Mouse (Mus musculus): ENCODE measurements around the gene Ddx49. TPM values are rescaled to one million over a fixed set of nuclear protein-coding genes. Genes with fewer than 3 reads are reported as not detected.

Ddx49 gene
- polyA plus RNA-seq, 1 experiment from 2014 or later = 52.7 TPM

DNA sequence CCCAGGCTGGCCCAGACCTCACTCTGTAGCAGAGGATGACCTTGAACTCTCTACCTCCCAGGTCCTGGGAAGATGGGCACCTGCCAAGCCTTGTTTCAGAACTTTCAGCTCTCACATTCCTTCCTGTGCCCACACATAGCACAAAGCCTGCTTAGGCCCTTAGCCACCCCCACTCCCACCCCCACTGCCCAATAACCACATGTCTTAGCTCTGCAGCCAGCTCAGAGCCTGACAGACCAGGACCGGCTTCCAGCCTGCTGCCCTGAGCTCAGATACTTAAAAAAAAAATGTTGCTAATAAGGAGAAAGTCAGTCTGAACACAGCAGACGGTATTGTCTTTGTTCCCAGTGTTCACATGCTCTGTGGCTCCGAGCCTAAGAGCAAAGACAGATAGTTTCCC is 21.3 kb downstream of the Ddx49 start:
- H3K4me1 ChIP-seq = peaks cover 22% of the 10 kb centered on the region
- ATAC-seq (ENCODE audit: insufficient number of reproducible peaks, low FRiP score, low TSS enrichment, low read depth) = no peak
- 50% methylated on average over 3 of the region's 3 CpGs for WGBS

DNA sequence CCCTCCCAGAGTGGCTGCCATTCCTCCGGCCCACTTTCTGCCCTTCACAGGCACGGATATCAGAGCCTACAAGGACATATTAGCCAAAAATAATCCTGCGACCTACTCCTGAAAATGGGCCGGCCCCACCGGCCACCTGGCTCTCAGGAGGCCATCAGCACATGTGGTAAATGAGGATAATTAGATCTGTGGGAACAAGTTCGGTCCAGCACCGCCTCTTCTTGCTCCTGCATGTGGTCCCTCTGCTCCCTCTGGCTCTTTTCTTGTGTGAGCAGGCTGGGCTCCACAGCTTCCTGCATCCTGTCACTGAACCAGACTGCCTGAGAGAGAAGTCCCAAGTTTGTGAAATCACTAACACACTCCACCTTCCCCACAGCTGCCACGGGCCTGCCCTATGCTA is 23.0 kb downstream of the Ddx49 start:
- Histone ChIP-seq H3K9me3 (no peaks in the 10 kb centered on the region), H3K27me3 (no peaks in the 10 kb centered on the region), H3K36me3 (no peaks in the 10 kb centered on the region), H3K4me1 (peaks cover 19% of the 10 kb centered on the region), H3K27ac (no peak overlapping the region), H3K4me2 (no peak overlapping the region), H3K9ac (no peak overlapping the region), H3K4me3 (no peak overlapping the region)
- WGBS = 34% methylated on average over 8 of the region's 8 CpGs
- no peak for ATAC-seq (ENCODE audit: insufficient number of reproducible peaks, low FRiP score, low TSS enrichment, low read depth)

More for the DNA sequence above, 21.3 kb downstream of the Ddx49 start:
- Histone ChIP-seq H3K27ac (no peak overlapping the region), H3K36me3 (peaks cover 15% of the 10 kb centered on the region), H3K4me2 (no peak overlapping the region), H3K27me3 (no peaks in the 10 kb centered on the region), H3K4me3 (no peak overlapping the region), H3K9ac (no peak overlapping the region), H3K9me3 (no peaks in the 10 kb centered on the region)

DNA sequence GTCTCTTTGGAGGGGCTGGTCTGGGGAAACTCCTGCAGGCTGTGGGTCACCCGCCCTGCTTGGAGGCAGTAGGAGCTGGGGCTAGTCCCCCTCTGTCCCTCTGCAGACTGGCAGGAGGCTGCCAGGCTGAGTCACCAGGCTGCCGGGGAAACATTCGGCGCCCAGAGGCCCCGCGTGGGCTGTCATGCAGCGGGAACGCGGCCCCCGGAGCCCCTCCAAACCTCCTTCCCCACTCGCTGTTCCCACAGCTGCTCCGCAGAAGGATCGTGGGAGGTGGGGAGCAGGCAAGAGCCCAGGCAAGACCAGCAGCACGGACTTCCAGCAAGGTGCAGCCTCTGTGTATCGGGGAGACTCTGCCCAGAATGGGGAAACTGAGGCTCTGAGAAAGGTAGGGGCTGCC is 24.1 kb downstream of the Ddx49 start:
- Histone ChIP-seq H3K4me3 (no peak overlapping the region), H3K9ac (no peak overlapping the region), H3K36me3 (no peaks in the 10 kb centered on the region), H3K4me2 (no peak overlapping the region), H3K9me3 (no peaks in the 10 kb centered on the region), H3K27ac (no peak overlapping the region), H3K4me1 (peaks cover 12% of the 10 kb centered on the region), H3K27me3 (no peaks in the 10 kb centered on the region)
- ATAC-seq (ENCODE audit: insufficient number of reproducible peaks, low FRiP score, low TSS enrichment, low read depth) = no peak
- 58% methylated on average over 15 of the region's 15 CpGs for WGBS

DNA sequence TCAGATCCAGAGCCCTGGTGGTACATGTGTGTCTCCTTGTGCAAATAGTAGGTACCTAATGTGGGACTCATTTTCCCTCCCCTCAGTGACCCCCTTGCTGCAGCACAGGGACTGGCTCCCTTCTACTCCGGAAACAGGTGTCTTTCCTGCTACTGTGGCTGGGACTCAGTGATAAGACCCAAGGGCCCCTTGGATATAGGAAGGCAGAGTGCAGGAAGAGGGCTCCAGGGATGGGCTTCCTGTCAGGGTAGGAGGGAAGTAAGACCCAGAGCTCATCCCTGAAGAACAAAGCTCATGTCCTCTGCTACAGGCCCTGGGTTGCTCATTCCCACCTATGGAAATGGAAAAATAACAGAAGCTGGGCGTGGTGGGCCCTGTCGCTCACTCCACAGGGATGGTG is 25.8 kb downstream of the Ddx49 start:
- H3K4me3 ChIP-seq = no peak overlapping the region
- H3K27ac ChIP-seq = no peak overlapping the region
- no peaks in the 10 kb centered on the region for H3K27me3 ChIP-seq
- no peaks in the 10 kb centered on the region for H3K9me3 ChIP-seq
- H3K36me3 ChIP-seq = no peaks in the 10 kb centered on the region
- H3K9ac ChIP-seq = no peak overlapping the region
- no peak for ATAC-seq (ENCODE audit: insufficient number of reproducible peaks, low FRiP score, low TSS enrichment, low read depth)
- H3K4me1 ChIP-seq = peaks cover 4% of the 10 kb centered on the region; the same call in 1 of the 2 replicates
- no peak overlapping the region for H3K4me2 ChIP-seq
- 77% methylated on average over 3 of the region's 3 CpGs for WGBS

DNA sequence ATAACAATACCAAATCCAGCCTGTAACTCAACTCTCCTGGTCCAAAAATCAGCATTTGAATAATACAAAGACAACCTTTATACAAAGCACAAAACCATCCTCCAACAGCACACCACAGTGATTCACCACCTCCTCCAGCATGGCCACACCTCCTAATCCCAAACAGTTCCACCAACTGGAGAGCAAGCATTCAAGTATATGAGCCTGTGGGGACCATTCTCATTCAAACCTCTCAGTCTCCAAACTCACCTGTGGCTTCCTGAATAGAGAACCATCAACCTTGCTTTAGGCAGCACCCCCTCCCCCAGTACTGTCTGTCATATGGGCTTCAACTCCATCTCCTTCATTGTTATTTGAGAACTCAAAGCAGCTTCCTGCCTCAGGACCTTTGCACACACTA is 27.9 kb downstream of the Ddx49 start:
- H3K9me3 ChIP-seq = no peaks in the 10 kb centered on the region
- no peak overlapping the region for H3K27ac ChIP-seq
- no peak overlapping the region for H3K4me2 ChIP-seq
- no peak for ATAC-seq (ENCODE audit: insufficient number of reproducible peaks, low FRiP score, low TSS enrichment, low read depth)
- no peak overlapping the region for H3K9ac ChIP-seq
- no peaks in the 10 kb centered on the region for H3K36me3 ChIP-seq
- no peak overlapping the region for H3K4me3 ChIP-seq
- no peaks in the 10 kb centered on the region for H3K27me3 ChIP-seq
- peaks cover 4% of the 10 kb centered on the region; the same call in 1 of the 2 replicates for H3K4me1 ChIP-seq

DNA sequence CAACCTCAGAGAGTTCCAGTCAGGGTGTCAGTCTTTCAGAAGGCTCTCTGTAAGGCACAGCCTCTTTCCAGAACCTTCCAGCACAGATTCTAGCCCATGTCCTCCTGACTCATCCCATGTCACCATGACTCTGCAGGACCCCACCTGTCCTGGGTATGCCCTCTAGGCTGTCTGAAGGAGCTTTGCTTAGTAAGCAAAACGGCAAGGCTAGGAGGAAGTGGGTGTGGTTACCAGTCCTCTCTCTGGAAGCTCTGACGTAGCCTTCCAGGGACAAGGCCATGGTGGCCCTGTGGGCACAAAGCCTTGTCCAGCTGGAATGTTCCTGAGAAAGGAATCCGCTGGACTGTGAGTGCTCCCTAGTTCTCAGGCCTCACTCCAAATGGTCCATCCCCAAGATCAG is 29.3 kb downstream of the Ddx49 start:
- no peak overlapping the region for H3K27ac ChIP-seq
- H3K4me2 ChIP-seq = no peak overlapping the region
- ATAC-seq (ENCODE audit: insufficient number of reproducible peaks, low FRiP score, low TSS enrichment, low read depth) = no peak
- WGBS = 54% methylated on average over 3 of the region's 3 CpGs
- no peaks in the 10 kb centered on the region for H3K27me3 ChIP-seq
- no peaks in the 10 kb centered on the region for H3K9me3 ChIP-seq
- no peak overlapping the region for H3K9ac ChIP-seq
- no peak overlapping the region for H3K4me3 ChIP-seq
- H3K4me1 ChIP-seq = peaks cover under 1% of the 10 kb centered on the region; the same call in 1 of the 2 replicates
- H3K36me3 ChIP-seq = no peaks in the 10 kb centered on the region

DNA sequence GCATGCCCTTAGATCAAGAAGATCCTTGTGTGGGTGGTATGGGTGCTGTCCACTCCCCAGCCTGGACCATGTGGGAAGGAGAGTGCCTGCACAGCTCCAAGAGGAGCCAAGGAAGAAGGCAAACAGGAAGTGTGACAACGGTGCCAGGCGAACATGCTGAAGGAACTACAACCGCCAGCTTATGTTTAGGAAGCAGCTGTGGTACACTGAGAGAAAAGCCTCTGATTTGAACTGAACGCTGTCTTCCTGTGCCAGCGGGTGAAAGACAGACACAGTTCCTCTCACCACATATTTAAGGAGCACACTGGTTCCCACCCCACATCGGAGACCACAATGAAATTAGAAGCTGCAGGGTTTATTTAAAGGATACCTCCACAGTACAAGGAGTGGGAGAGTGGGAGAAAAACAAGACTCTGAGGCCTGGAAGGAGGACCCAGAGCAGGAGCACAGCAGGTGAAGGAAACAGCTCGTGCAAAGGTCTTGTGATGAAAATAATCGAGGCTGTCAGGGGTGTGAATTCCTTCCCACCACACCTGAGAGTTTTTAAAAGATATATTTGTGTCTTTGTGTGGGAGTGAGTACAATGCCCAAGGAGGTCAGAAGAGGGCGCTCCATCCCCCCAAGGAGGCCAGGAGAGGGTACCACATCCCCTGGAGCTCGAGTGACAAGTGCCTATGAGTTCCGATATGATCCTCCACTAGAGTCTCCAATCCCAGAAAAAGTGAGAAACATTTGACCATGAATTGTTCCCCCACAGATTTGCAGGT is 33.3 kb downstream of the Ddx49 start:
- H3K36me3 ChIP-seq = peaks cover 10% of the 10 kb centered on the region
- no peak for ATAC-seq (ENCODE audit: insufficient number of reproducible peaks, low FRiP score, low TSS enrichment, low read depth)
- 0 out of 2 replicates have a peak overlapping the region, but pooled peaks have one; percentile 1 for H3K27ac ChIP-seq
- H3K4me1 ChIP-seq = no peaks in the 10 kb centered on the region
- H3K9me3 ChIP-seq = no peaks in the 10 kb centered on the region
- H3K27me3 ChIP-seq = no peaks in the 10 kb centered on the region
- 52% methylated on average over 11 of the region's 11 CpGs for WGBS
- H3K4me2 ChIP-seq = no peak overlapping the region
- H3K4me3 ChIP-seq = no peak overlapping the region
- H3K9ac ChIP-seq = no peak overlapping the region

DNA sequence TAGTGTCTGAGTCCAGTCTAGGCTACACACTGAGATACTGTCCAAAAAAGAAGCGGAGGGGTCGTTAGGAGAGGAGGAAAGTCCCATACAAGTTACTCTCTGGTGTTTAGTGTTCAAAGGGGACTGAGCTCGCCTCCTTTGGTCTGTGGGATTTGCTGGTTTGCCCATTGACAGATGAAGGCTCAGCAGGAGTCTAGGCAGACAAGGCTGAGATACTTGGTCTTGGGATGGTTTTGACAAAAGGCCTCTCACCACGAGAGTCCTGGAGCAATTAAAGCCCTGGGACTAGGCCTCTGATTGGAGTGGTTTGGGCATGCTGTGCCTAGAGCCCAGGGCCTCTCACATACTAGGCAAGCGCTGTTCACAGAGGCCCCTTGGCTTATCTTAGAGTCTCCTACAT is 34.0 kb downstream of the Ddx49 start:
- no peak overlapping the region for H3K4me3 ChIP-seq
- H3K36me3 ChIP-seq = peaks cover 17% of the 10 kb centered on the region
- H3K9me3 ChIP-seq = no peaks in the 10 kb centered on the region
- no peaks in the 10 kb centered on the region for H3K27me3 ChIP-seq
- H3K9ac ChIP-seq = no peak overlapping the region
- WGBS = 60% methylated on average over 5 of the region's 5 CpGs
- H3K4me1 ChIP-seq = no peaks in the 10 kb centered on the region
- no peak overlapping the region for H3K4me2 ChIP-seq
- 0 out of 2 replicates have a peak overlapping the region, but pooled peaks have one; percentile 1 for H3K27ac ChIP-seq
- no peak for ATAC-seq (ENCODE audit: insufficient number of reproducible peaks, low FRiP score, low TSS enrichment, low read depth)

DNA sequence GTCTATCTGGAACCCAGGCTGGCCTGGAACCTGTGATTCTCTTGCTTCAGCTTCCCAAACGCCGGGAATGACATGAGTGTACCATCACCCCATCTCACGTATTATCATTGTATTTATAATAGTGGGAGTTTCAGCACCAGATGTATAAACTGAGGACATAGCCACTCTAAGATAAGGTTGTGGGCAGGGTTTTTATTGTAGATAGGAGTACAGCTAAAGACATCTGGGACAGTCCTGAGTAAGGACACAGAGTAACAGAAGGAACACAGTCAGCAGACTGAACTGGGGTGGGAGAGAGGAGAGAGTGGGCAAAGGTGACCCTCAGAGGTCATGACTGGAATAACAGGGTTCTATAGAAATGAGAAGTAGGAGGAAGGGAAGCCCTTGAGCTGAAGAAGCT is 34.6 kb downstream of the Ddx49 start:
- WGBS = 81% methylated on average over 3 of the region's 3 CpGs
- no peaks in the 10 kb centered on the region for H3K4me1 ChIP-seq
- H3K36me3 ChIP-seq = peaks cover 23% of the 10 kb centered on the region
- H3K27me3 ChIP-seq = no peaks in the 10 kb centered on the region
- no peak overlapping the region for H3K4me2 ChIP-seq
- ATAC-seq (ENCODE audit: insufficient number of reproducible peaks, low FRiP score, low TSS enrichment, low read depth) = no peak
- H3K27ac ChIP-seq = no peak overlapping the region
- H3K9me3 ChIP-seq = no peaks in the 10 kb centered on the region
- H3K9ac ChIP-seq = no peak overlapping the region
- H3K4me3 ChIP-seq = no peak overlapping the region

DNA sequence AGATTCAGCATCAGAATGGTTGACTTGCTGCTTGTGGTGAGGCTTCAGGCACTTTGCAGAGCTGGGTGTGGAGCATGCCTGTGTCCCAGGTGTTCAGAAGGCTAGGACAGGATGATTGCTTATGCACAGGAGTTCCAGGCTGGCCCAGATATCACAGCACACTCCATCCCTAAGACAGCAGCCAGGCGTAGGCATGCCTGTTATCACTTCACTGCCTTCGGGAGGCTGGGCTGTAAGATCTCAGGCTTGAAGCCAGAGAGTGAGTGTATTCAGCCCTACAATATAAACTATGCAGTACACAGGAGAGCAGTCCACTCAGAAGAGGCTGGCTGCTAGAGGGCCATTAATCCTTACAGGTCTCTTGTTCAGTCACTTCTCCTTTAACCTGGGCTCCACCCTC is 43.2 kb downstream of the Ddx49 start:
- no peak overlapping the region for H3K27ac ChIP-seq
- no peaks in the 10 kb centered on the region for H3K9me3 ChIP-seq
- no peak overlapping the region for H3K4me2 ChIP-seq
- H3K27me3 ChIP-seq = no peaks in the 10 kb centered on the region
- ATAC-seq (ENCODE audit: insufficient number of reproducible peaks, low FRiP score, low TSS enrichment, low read depth) = no peak
- no peak overlapping the region for H3K9ac ChIP-seq
- no peaks in the 10 kb centered on the region for H3K4me1 ChIP-seq
- H3K4me3 ChIP-seq = no peak overlapping the region
- peaks cover 97% of the 10 kb centered on the region for H3K36me3 ChIP-seq
- 87% methylated on average over 2 of the region's 2 CpGs for WGBS

DNA sequence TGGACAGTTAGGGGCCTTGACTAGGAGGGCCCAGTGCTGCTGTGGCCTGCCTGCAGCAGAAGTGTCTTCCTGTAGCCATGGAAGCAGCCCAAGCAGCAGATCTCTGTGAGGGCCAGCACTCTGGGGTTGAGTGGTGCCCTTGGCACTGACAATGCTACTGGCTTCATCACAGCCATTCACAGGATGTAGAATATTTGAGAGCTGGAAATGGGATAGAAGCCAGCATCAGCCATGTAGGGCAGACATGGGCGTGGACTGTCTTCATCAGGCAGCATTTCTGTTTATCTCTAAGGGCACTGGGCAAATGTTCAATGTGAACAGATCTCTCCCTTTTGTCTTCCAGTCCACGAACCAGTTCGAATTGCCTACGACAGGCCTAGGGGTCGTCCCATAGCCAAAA is 43.7 kb downstream of the Ddx49 start:
- H3K36me3 ChIP-seq = peaks cover 97% of the 10 kb centered on the region
- no peak for ATAC-seq (ENCODE audit: insufficient number of reproducible peaks, low FRiP score, low TSS enrichment, low read depth)
- H3K4me3 ChIP-seq = no peak overlapping the region
- no peaks in the 10 kb centered on the region for H3K27me3 ChIP-seq
- WGBS = 90% methylated on average over 5 of the region's 5 CpGs
- no peaks in the 10 kb centered on the region for H3K9me3 ChIP-seq
- H3K4me2 ChIP-seq = no peak overlapping the region
- H3K27ac ChIP-seq = no peak overlapping the region
- H3K4me1 ChIP-seq = no peaks in the 10 kb centered on the region
- H3K9ac ChIP-seq = no peak overlapping the region

DNA sequence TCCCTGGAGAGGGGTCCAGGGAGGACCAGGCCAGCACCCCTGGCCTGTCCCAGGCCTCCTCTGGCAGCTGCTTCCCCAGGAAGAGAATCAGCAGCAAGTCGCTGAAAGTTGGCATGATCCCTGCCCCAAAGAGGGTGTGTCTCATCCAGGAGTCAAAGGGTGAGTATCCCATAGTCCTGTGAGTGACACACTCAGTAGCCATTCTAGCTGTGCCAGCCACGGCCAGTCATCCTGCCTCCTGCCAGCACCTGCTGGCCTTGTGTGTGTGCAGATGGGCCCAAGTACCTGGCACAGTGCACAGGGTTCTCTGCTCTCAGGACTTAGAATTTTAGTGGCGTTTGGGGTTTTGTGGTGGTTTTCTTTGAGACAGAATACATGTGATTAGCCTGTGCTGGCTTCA is 44.8 kb downstream of the Ddx49 start:
- Histone ChIP-seq H3K4me2 (no peak overlapping the region), H3K9ac (no peak overlapping the region), H3K9me3 (no peaks in the 10 kb centered on the region), H3K36me3 (peaks cover 97% of the 10 kb centered on the region), H3K4me1 (no peaks in the 10 kb centered on the region), H3K4me3 (no peak overlapping the region), H3K27me3 (no peaks in the 10 kb centered on the region), H3K27ac (no peak overlapping the region)
- no peak for ATAC-seq (ENCODE audit: insufficient number of reproducible peaks, low FRiP score, low TSS enrichment, low read depth)
- WGBS = 91% methylated on average over 3 of the region's 3 CpGs

DNA sequence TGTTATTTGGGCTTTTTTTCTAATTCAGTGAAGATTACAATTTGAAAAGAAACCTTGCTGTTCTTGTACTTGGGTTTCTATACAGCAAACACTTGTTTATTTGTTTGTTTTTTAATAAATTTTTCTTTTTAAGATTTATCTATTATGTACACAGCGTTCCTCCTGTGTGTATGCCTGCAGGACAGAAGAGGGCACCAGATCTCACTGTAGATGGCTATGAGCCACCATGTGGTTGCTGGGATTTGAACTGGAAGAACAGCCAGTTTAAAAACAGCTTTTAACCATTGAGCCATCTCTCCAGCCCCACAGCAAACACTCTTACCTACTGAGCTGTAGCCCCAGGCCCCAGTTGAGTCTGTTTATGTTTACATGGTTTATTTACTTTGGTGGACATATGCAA is 47.7 kb downstream of the Ddx49 start:
- Histone ChIP-seq H3K36me3 (peaks cover 96% of the 10 kb centered on the region), H3K4me3 (no peak overlapping the region), H3K27me3 (no peaks in the 10 kb centered on the region), H3K4me1 (no peaks in the 10 kb centered on the region), H3K4me2 (no peak overlapping the region), H3K9me3 (no peaks in the 10 kb centered on the region), H3K9ac (no peak overlapping the region), H3K27ac (no peak overlapping the region)
- no peak for ATAC-seq (ENCODE audit: insufficient number of reproducible peaks, low FRiP score, low TSS enrichment, low read depth)
- WGBS = 88% methylated on average over 1 of the region's 1 CpGs
